Mouse (Mus musculus): ENCODE results near the gene Stk32b.

Stk32b gene

DNA sequence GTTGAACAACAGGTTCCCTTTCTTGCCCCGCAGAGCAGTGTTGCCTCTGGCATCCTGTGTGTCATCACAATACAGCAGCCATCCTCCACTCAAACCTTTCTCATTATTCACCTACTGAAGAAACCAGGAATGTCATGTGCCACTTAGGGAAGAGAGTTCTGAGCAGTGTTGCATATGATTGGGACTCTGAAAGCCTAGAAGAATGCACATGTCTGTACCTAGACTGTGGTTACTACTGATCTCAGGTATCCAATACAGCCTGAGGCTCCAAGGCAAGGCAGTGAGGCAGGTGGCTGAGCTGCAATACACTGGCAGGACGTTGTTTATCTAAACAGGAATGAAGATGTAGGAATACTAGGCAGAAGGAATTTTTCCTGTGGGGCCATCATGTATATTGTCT, 204.5 kb downstream of the Stk32b start:
- CTCF ChIA-PET = no interaction called here

DNA sequence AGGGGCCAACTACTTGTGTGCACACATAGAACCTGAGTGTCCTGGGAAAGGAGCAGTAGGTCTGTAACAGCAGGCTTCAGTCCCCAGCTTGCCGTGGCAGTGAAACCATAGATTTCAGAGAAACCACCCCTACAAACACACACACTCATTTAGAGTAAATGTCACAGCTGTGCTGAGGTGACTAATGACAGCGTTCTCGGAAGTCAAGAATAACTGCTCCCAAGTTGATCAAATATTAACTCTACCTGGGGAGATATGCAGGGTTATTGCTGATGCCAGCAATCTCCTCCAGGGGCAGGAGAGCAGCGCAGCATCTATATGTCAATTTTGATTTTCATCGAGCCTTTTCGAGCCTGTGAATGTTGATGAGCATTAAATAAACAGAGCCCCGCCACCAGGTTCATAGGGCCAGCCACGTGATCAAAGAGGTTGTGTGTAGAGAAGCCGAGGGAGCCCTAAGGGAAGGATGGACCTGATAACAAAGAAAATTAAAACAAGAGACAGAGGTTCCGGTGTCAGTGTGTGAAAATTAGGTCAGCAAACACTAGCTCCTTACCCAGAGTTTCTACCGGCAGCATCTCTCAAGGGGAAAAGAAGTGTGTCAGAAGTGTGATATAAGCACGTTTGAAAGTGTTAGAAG, 210.0 kb downstream of the Stk32b start:
- CTCF ChIA-PET = no interaction called here

- CTCF ChIA-PET = no interaction called here
Observed at GRCm38 (mm10) chr5:37494984-37495476, 221.9 kb downstream of the Stk32b start.

- CTCF ChIA-PET = no interaction called here
Observed at GRCm38 (mm10) chr5:37472025-37472608, 244.9 kb downstream of the Stk32b start.

GRCm38 (mm10) chr5:37471584-37471983, 245.4 kb downstream of the Stk32b start:
- CTCF ChIA-PET = no interaction called here

DNA sequence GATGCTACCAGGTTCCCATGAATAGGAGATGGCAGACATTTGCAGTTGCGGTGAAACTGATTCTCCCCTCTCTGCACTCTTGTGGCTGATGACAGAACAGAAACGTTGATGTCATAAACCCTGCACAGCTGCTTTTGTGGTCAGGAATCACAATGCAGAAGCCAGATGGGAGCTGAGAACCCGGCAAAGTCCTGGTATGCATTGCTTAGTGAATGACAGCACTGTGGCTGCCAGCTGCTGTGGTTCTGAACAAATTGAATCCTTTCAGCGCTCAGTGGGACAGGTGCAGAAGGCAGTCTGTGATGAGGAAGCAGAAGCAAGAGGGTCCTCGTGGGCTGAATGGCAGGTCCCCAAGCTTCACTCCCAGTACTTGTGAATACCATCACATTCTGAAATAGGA, 247.9 kb downstream of the Stk32b start:
- CTCF ChIA-PET = no interaction called here

DNA sequence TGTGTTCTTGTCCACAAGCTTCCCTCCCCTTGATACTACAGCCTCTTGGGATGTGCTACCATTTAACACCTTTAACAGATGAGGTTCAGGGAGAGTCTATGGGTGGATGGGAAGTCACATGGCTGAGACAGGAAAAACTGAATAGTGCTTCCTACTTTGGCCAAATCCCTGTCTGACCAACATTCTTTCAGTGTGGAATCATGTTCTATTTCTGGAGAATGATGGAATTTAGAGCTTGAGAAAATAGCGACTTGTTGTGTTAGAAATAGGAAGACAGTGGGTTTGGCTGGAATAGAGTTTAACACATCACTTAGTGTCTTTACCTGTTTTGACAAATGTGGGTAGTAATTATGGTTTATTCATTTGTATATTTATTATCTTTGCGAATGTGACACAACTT, 249.3 kb downstream of the Stk32b start:
- CTCF ChIA-PET = no interaction called here

DNA sequence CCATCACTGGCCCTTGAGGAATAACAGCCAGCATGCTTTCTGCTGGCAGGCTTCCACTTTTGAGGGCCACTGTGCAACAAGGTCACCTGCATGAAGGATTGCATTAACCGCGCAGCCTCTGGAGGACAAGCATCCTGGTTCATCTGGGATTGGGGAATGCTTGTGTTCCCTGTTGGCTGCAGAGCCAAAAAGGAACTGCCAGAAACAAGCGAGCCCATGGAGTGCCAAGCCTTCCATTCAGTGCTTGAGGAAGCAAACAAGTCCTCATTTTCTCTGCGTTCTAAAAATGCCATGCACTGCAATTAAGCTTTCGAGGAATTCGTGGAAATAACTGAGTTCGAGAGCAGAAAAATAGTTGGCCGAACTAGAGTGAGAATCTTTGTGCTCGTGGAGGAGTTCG, 251.5 kb downstream of the Stk32b start:
- CTCF ChIA-PET = no interaction called here

DNA sequence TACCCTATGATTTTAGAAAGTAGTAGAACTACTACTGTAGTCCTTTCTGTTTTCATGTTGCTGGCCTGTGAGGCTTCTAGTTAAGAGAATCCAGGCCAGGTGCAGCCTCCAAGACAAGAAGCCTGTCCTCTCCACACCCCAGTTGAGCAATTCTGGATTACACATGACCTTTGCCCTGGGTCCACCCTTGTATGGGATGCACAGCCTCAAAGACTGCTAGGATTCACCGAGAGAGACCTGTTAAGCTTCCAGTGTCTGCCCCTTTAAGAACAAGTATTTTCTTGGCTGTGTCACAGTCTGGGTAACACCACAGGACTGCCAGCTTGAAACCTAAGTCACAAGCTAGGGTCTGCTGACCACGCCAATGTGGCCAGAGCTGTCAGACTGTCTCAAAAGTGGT, 258.7 kb downstream of the Stk32b start:
- CTCF ChIA-PET = no interaction called here

- CTCF ChIA-PET = no interaction called here
Observed at GRCm38 (mm10) chr5:37457831-37458230, 259.1 kb downstream of the Stk32b start.

DNA sequence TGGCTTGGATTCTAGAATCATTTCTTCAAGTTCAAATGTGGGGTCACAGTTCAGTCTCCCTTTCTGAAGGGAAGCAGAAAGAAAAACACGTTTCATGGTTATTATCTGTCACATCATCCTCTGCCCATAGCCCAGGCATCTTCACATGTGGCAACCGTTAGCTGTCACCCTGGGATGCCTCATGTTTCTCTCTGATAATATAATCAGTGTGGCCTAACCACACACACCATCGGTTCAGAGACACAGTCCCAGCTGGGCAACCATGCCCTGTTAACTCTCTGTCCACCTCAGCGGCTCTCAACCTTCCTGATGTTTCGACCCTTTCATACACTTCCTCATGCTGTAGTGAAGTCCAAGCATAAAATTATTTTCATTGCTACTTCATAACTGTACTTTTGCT, 259.8 kb downstream of the Stk32b start:
- CTCF ChIA-PET = no interaction called here

GRCm38 (mm10) chr5:37456590-37456989, 260.4 kb downstream of the Stk32b start:
- CTCF ChIA-PET = no interaction called here

GRCm38 (mm10) chr5:37447546-37447945, 269.4 kb downstream of the Stk32b start:
- CTCF ChIA-PET = no interaction called here

- CTCF ChIA-PET = no interaction called here
Observed at GRCm38 (mm10) chr5:37442767-37443166, 274.2 kb downstream of the Stk32b start.

GRCm38 (mm10) chr5:37435417-37435816, 281.6 kb downstream of the Stk32b start:
- CTCF ChIA-PET = no interaction called here

- CTCF ChIA-PET = no interaction called here
Observed at GRCm38 (mm10) chr5:37427210-37427609, 289.8 kb downstream of the Stk32b start.

- CTCF ChIA-PET = interaction anchor here (0.5 kb wide), 1 partner anchor 146 kb away, joined by 12 read pairs; no protein-coding TSS in a partner anchor
Observed at GRCm38 (mm10) chr5:37419028-37419427, 297.9 kb downstream of the Stk32b start.
